Mouse (Mus musculus): Measurements from ENCODE around the gene Cbx5.

GRCm38 (mm10) chr15:103228904-103229303 lies 10.7 kb downstream of the Cbx5 start:
- TF ChIP-seq CTCF (conservative IDR thresholded peaks at IDR 0.05; ENCODE audit: low read length) = no peak
- no peak for TF ChIP-seq POU5F1 (IDR thresholded peaks at IDR 0.05; ENCODE audit: borderline replicate concordance, low read length)

All from E14TG2a.4 (cell line).